Mouse (Mus musculus) neutrophil, adult 59 days (primary cell): ENCODE data around the gene Pmel. TPM values are rescaled to one million over a fixed set of nuclear protein-coding genes. Genes with fewer than 3 reads are reported as not detected.

Experiments used
- total RNA-seq, 2 experiments: library from RNA; stranded (reverse); gene quantifications; 1 replicate in 1 of 2; 2 replicates in 1 of 2; pipeline ENCODE4 v1.2.4; 2023

Pmel gene
- 1 to 10 TPM; 1.6 to 2.2 TPM for total RNA-seq

DNA sequence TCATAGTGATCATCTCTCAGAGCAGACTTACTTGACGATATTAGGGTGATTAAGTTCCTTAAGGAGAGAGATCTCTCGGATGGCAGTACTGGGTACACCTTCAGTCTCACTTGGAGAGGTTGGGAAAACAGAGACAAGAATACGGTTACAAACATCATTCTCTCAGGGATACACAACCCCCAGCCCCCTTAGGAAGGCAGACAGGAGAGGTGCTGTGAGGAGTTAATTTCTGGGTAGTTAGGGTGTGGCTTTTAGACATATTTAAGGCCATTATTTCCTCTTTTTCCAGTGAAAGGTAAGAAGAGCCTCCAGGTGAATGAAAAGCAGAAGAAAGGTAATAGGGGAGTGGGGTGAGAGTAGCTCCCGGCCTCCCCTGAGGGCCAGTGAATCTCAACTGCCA, at the start of gene Pmel:
Gene Pmel, plus strand, starts transcription at position 301 of the 400 bp plus-strand sequence.

DNA sequence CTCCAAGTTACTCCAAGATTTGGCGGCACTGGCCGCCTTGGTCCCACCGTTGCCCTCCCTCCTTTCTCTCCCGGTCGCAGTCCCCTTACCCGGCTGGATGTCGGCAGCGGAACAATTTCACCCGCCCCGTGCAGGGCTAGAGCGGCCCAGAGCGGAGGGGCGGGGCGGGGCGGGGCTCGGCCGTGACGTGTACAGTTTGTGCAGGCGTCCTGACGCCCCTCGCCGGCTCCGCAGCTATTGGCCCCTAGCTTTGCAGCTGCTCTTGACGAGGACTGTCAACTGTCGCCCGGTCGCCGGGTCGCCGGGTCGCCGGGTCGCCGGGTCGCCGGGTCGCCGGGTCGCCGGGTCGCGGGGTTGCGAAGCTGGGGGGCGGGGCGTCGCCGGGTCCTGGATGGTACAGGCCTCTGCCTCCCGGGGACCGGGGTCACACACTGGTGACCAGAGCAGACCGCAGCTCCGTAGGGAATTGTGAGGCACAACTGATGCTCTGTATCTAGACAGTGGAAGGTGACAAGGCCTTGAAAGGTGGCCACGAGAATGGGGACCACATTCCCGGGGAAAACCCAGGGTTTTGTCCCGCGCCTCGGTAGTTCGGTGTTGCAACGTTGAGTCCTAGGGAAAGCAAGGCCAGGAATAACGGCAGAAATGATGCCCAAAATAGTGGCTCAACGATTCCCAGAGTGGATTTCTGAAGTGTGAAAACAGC, 30.1 kb upstream of the Pmel start, which contains the start of gene Suox:
Gene Suox, minus strand, starts transcription at position 311 of the 706 bp plus-strand sequence.

DNA sequence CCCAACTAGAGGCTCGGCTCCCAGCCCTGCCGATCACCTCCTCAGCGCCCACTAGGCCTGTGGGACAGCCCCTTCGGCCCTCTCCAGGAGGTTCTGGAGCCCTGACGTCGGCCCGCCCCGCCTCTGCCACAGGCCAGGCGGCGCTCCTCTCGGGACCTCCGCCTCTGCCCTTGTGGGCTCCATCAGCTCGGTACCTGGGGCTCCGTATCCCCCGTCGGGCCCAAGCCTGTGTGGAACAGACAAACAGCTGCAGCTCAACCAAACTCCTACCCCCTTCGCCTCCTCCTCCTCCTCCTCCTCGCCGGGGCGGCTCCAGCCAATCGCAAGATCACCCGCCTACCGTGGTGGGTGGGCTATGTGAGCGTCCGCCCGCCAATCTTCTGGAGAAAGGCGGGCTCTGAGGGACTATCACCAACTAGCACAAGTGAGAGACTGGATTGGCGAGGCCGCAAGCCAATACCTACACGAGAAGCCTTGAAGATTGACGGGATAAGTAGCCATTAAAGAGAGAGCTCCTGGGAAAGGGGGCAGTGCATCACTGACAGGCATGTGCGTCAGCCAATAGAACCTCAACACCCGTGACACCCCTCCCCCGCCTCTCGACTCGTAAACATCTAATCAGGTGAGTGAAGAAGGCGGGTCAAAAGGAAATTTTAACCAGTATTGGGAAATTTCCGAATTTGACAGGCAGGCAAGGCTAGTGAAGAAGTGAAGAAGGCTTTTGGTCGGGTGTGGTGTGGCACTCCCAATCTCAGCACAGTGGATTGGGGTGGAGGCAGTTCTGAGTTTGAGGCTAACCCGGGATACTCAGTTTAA, 7.8 kb upstream of the Pmel start, which contains the start of gene Rab5b:
Gene Rab5b, minus strand, starts transcription at position 273 of the 816 bp plus-strand sequence.

DNA sequence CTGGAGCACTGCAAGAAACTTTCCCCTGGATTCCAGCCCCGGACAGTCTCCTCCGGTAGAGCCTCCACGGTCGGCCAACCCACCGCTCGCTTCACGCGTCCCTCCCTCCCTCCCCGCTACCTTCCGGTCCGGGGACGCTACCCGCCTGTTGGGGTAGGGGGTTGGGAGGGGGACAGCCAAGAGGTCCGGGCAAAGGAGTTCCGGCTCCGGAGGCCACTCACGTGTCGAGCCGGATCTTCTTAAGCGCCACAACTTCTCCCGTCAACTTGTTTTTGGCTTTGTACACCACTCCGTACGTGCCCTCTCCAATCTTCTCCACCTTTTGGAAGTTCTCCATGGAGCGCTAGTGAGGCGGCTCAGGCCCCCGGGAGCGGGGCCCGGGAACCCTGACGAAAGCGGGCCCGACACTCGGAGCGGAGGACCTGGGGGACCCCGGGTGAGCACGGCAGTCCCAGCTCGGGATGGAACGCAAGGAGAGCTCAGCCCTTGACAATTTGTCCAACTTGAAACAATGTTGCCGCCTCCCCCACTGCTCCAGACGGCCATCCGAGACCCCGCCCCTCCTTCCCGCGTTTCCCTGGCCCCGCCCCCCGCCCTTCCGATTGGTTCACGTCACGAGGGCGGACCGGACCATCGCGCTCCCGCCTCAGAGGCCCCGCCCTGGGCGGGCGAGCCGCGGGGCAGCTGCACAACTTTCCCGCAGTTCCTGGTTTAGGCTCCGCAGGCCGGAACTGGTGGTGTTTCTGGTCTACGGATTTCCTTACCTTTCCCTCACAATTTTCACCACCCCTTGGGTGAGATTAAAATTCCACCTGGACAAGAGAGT, 709 bp downstream of the Pmel start, which contains the start of gene Cdk2:
Gene Cdk2, minus strand, starts transcription at position 541 of the 826 bp plus-strand sequence.

DNA sequence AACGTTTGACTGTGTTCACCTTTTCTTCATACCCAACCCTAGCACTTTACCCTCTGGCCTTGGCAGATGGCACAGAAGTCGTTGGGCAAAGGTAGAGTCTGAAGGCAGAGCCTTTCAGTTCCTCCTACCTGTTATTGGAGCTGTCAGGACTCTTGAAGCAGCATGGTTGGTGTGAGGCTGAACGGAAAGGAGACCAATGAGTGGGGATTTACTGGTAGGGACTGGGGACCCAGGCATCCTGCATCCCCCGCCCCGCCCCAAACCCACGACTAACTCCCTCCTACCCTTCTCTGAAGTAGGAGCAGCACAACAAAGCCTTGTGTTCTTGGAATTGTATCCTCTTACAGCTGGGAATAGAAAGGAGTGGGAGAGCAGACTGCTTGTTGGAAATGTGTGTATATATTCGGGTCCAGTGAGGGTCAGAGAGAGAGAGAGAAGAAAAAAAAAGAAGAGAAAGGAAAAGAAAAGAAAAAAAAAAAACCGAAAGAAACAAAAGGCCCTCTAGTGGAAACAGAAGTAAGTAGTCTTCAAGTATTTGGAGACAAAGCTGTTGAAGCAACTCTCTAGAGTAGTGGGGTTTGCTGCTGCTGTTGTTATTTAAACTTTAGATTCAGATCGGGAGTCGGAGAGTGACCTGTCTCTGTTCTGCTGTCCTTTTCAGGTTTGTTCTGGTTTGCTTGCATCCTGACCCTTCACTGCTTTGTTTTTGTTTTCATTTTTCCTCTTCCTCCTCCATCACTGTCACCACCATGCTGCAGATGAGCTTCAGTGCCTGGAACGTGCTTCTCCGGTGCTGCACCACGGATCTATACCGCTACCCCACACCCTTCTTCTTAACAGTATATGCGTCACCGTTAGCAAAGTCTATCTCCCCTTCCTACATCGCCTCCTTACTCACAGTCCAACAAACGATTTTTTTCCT, 40.9 kb downstream of the Pmel start, which contains the start of gene Dgka:
Gene Dgka, minus strand, starts transcription at position 176 of the 922 bp plus-strand sequence.

DNA sequence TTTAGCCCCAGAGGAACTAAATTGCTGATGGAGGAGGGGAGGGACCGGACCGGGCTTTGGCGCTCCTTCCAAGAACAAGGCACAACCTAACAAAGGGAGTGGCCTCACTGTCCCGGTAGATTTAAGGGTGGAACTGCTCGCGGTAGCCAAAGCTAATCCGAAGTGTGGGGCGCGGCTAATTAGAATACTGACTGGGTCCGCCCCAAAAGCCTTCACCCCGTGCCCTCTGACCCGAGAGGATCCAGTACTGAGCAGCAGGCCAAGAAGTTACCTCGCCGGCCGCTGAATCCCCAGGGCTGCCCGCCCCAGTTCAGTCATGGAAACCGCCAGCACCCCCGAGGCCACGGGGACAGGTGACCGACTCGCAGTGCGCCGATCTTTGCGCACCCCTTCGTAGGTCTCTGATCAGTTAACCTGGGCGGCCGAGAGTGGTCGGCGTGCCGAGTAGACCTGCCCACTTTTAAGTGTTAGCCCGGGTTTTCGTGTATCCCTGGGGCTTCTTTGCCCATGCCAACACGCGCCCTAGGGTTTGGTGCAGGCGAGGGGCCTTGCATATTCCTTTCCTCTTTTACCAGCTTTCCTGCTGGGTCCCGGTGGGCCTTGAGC, 43.8 kb downstream of the Pmel start, which contains the start of gene Pym1:
Gene Pym1, plus strand, starts transcription at position 244 of the 606 bp plus-strand sequence.

Other genes starting within 250 kb of the Pmel start
- 10 to 100 TPM; 95.0 to 97.7 TPM for gene Smarcc2, start 244.9 kb upstream of the Pmel start, total RNA-seq
- 1,000 to 10,000 TPM; 1,139 to 1,227 TPM for gene Myl6, start 210.1 kb upstream of the Pmel start, total RNA-seq
- gene Myl6b, start 205.5 kb upstream of the Pmel start, total RNA-seq: 1 to 10 TPM in 1 of 2 experiments, under 1 TPM in 1; 0.98 to 1.8 TPM
- gene Esyt1, start 178.3 kb upstream of the Pmel start, total RNA-seq: 100 to 1,000 TPM; 126 to 159 TPM
- gene Zc3h10, start 156.4 kb upstream of the Pmel start, total RNA-seq: 10 to 100 TPM; 25.6 to 28.0 TPM
- gene Rpl41, start 154.9 kb upstream of the Pmel start, total RNA-seq: 1,000 to 10,000 TPM; 1,597 to 1,656 TPM
- gene Pa2g4, start 138.2 kb upstream of the Pmel start, total RNA-seq: 10 to 100 TPM; 42.7 to 48.3 TPM
- under 1 TPM; 0.49 to 0.58 TPM for gene Erbb3, start 114.5 kb upstream of the Pmel start, total RNA-seq
- gene Rps26, start 77.4 kb upstream of the Pmel start, total RNA-seq: 100 to 1,000 TPM; 471 to 533 TPM
- not detected for gene Ikzf4, start 58.2 kb upstream of the Pmel start, total RNA-seq
- 1 to 10 TPM; 2.3 to 3.2 TPM for gene Suox, start 30.1 kb upstream of the Pmel start, total RNA-seq
- 100 to 1,000 TPM; 110 to 114 TPM for gene Rab5b, start 7.9 kb upstream of the Pmel start, total RNA-seq
- gene Cdk2, start 836 bp downstream of the Pmel start, total RNA-seq: 10 to 100 TPM; 74.7 to 85.8 TPM
- gene Dgka, start 40.7 kb downstream of the Pmel start, total RNA-seq: 10 to 100 TPM; 50.1 to 52.9 TPM
- 10 to 100 TPM; 18.5 to 21.6 TPM for gene Pym1, start 43.7 kb downstream of the Pmel start, total RNA-seq
- gene Mmp19, start 86.7 kb downstream of the Pmel start, total RNA-seq: 1 to 10 TPM; 4.4 to 6.1 TPM
- gene Dnajc14, start 99.9 kb downstream of the Pmel start, total RNA-seq: 10 to 100 TPM; 67.2 to 71.3 TPM
- 1 to 10 TPM; 4.8 to 5.1 TPM for gene Tmem198b, start 100.2 kb downstream of the Pmel start, total RNA-seq
- 10 to 100 TPM; 33.1 to 39.1 TPM for gene Sarnp, start 113.1 kb downstream of the Pmel start, total RNA-seq
- gene Ormdl2, start 117.5 kb downstream of the Pmel start, total RNA-seq: 10 to 100 TPM; 17.9 to 23.0 TPM
- under 1 TPM; 0.15 to 0.20 TPM for gene Gdf11, start 187.5 kb downstream of the Pmel start, total RNA-seq
- 100 to 1,000 TPM; 129 to 165 TPM for gene Cd63, start 196.8 kb downstream of the Pmel start, total RNA-seq
- gene Rdh5, start 218.7 kb downstream of the Pmel start, total RNA-seq: 1 to 10 TPM; 5.5 to 6.2 TPM
- gene Bloc1s1, start 219.8 kb downstream of the Pmel start, total RNA-seq: 100 to 1,000 TPM; 100 to 105 TPM
- gene Itga7, start 229.6 kb downstream of the Pmel start, total RNA-seq: under 1 TPM; 0.13 to 0.42 TPM